Mouse (Mus musculus) C2C12 (cell line): ENCODE data around the gene Dock2.

Experiments used
- CEBPB ChIP-seq: IDR thresholded peaks from one replicate; pipeline ENCODE4 v1.6.1; 2011; ENCODE audit warnings: low read depth, mild to moderate bottlenecking, control low read depth, moderate library complexity
- CTCF ChIP-seq: IDR thresholded peaks from one replicate; pipeline ENCODE4 v1.5.1; 2011; ENCODE audit not compliant: control insufficient read depth, insufficient read depth, insufficient read length
- MAX ChIP-seq: IDR thresholded peaks from one replicate; pipeline ENCODE4 v1.6.1; 2011; ENCODE audit warnings: mild to moderate bottlenecking, control low read depth
- MYOD1 ChIP-seq: IDR thresholded peaks from one replicate; pipeline ENCODE4 v1.6.1; 2011; ENCODE audit warnings: low read depth; ENCODE audit not compliant: control insufficient read depth, insufficient read length
- MYOG ChIP-seq: IDR thresholded peaks from one replicate; pipeline ENCODE4 v1.6.1; 2011; ENCODE audit not compliant: control insufficient read depth, insufficient read length; ENCODE audit errors: extremely low read depth
- USF1 ChIP-seq: IDR thresholded peaks from one replicate; pipeline ENCODE4 v1.6.1; 2011; ENCODE audit warnings: low read depth, mild to moderate bottlenecking, control low read depth, moderate library complexity

- TF ChIP-seq MYOD1 (no peak), CTCF (no peak), CEBPB (no peak), USF1 (no peak), MAX (no peak), MYOG (no peak)
These were observed 580.9 kb downstream of the Dock2 start for GRCm38 (mm10) chr11:34202769-34203168.
